Mouse (Mus musculus) bone marrow macrophage, adult 2 months (primary cell): ENCODE measurements at regions not wholly inside any gene's neighbourhood (a gene's known extent, or its start where the extent isn't known, plus 50 kb on each side); places are given as distances from the start of the nearest gene placed in this dataset.

Experiments
- CTCF ChIP-seq: IDR thresholded peaks from 2 replicates; pipeline ENCODE4 v1.5.1; 2012; ENCODE audit warnings: low read depth, mild to moderate bottlenecking, low read length, moderate library complexity
- POLR2A ChIP-seq: IDR thresholded peaks from 2 replicates; pipeline ENCODE4 v1.6.1; 2012; ENCODE audit warnings: mild to moderate bottlenecking, low read depth, low read length, borderline replicate concordance

- TF ChIP-seq CTCF (no peak), POLR2A (no peak)
Measured at GRCm38 (mm10) chr16:30151104-30151503, 86.9 kb downstream of the Hes1 start.
